Mouse (Mus musculus): ENCODE data around the gene Dnajb8.

Dnajb8 gene

DNA sequence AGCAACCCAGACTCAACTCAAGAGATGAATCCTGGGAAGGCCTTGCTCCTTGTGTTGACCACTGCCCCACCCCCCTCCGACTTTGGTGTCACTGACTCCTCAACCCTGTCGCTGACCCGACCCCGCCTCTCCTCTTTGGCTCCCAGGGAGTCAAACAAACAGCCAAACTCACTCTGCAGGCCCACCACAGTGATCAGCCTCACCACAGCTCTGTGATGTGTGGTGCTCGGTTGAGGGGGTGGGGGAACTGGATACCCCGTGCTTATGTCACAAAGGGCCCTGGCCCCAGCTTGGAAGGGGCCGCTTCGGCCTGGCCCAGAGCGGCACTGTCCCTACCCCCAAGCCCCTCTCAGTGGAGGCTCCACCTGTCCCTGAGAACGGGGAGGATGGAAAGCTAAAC lies at the start of gene Dnajb8:
Dnajb8 (plus strand) TSS at position 301 of the 400 bp plus-strand sequence.
- in situ Hi-C loops (cut with MboI, MseI), result no loop called here

DNA sequence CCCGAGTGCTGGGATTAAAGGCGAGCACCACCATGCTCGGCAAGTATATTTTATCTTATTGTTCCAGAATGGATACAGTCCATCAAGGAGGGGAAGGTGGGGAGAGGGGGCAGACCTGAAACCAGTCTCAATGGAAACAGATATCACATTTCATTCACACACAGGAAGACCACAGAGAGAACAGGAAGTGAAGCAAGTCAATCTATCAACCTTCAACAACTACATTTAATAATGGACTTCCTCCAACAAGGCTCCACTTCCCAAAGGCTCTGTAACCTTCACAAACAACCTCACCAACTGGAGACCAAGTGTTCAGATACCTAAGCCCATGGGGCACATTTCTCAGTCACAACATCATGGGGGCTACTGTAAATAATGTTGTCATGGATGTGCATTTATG lies 47.9 kb upstream of the Dnajb8 start:
- in situ Hi-C loops (cut with MboI, MseI), result no loop called here

GRCm38 (mm10) chr6:88174676-88175075 lies 47.4 kb upstream of the Dnajb8 start:
- in situ Hi-C loops (cut with MboI, MseI), result loop anchor here in 1 of 2 experiments (25.0 kb wide), 1 partner anchor 688 kb away; no protein-coding TSS in a partner anchor

DNA sequence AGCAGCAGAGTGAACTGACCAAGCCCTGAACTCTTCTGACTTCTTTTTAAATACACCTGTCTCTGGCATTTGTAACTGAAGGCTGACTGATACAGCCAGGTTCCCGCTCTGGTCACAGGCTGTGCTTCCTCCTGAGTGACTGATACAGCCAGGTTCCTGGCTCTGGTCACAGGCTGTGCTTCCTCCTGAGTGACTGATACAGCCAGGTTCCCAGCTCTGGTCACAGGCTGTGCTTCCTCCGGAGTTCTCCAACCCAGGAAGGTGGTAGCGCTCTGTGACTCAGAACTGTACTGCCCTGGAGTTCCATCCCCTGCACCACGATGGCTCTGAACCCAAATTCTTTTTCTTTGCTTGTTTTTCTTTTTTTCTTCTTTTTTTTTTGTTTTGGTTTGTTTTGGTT lies 37.4 kb upstream of the Dnajb8 start:
- in situ Hi-C loops (cut with MboI, MseI), result loop anchor here (10.0 to 25.0 kb wide), 3 partner anchors 340 to 690 kb away; partner anchors contain the start of gene Podxl2 (in 1 of the 2)

DNA sequence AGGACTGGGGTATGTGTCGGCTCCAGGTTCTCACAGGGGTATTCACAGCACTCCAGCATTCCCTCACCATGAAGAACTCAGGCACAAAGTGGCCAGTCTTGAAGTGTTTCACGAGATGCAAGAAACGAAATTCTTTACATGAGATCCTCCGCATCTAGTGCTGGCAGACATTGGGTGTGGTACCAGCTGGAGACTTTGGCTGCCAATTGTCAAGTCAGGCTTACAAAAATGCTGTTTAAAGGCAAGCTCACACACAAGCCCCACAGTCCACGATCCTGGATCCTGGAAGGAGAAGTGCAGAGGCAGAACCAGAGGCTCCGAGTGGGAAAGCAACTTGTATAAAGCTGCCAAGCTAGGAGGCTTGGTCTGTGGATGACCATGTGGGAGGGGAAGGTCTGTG lies 33.9 kb upstream of the Dnajb8 start:
- in situ Hi-C loops (cut with MboI, MseI), result loop anchor here (10.0 to 25.0 kb wide), 3 partner anchors 337 to 687 kb away; partner anchors contain the start of gene Podxl2 (in 1 of the 2)

DNA sequence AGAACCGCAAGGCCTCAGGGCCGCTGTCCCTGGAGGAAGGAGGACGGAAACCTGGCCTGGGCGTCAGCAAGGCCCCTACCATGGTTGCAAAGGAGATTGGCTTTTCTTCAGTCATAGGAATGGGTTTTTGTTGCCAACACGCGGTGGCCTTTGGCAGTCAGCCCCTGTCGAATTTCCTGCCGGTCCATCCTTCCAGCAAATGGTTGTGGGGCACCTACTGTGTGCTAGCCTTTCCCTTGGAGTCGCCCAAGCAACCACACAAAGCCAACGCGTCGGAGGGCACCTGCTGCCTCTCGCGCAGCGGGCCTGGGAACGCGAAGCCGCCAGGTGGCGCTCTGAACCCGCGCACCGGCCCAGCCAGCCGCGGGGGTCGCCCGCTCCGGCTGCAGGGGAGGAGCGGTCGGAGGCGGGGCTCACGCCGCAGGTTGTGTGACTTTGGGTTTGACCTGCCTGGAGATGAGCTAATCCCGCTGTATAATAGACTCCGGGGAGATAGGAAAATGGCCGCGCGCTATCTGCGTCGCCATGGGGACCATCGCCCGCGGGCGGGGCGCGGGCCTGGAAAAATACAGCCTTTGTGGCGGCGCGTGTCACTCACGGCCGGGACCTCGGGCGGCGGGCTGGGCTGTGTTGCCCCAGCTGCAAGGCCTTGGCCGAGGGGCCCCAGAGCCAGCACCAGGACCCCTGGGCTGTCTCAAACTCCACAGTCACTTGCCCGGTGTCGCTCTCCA lies 32.6 kb upstream of the Dnajb8 start:
- in situ Hi-C loops (cut with MboI, MseI), result loop anchor here (5.0 to 25.0 kb wide), 5 partner anchors 53 to 685 kb away; partner anchors contain the start of gene Podxl2 (in 1 of the 2)

GRCm38 (mm10) chr6:88190043-88190309 lies 32.1 kb upstream of the Dnajb8 start:
- in situ Hi-C loops (cut with MboI, MseI), result loop anchor here (5.0 to 25.0 kb wide), 3 partner anchors 52 to 672 kb away; no protein-coding TSS in a partner anchor

DNA sequence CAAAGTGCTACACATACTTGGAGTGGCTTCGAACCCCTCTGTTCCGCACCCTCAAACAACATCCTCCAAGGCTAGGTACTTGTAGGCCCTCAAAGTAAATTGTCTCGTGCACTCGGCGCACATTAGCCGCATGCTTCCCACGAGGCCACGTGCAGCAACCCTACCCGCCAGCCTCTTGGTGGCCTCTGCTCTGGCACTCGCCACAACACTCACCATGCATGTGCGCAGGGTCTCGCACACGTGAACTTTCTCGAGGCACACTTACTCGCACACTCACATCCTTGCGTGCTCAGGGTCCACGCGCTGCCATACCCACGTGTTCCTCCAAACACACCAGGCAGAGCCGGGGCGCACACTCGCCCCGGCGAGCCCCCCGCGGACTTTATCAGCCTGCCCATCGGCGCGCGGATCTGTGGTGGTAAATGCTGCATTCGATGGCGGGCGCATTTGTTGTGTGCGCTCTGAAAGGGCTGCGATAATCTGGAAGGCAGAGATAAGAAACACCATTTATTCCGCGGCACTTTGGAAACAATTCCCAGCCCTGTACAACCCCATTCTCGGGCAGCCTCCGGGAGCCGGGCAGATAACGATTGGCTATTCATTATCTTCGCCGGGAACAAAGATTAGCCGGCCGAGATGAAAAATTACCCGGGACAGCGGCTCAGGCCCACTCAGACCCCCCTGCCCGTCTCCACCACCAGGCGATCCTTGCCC lies 31.6 kb upstream of the Dnajb8 start:
- in situ Hi-C loops (cut with MboI, MseI), result loop anchor here (5.0 to 25.0 kb wide), 3 partner anchors 52 to 672 kb away; no protein-coding TSS in a partner anchor

DNA sequence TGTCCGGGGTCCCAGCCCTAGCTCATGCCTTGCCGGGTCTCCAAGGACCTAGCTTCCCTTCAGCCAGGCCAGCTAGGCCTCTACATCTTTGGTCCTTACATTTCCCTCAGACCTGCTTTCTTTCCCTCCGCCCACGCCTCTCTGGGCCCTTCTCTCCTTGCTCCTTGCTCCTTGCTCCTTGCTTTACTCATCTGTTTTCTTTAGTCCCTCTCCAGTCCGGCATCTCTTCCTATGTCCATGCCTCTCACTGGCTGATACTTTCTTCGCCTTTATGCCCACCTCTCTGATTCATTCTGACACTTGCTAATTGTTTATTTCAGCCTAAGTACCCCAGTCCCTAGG lies 31.1 kb upstream of the Dnajb8 start:
- in situ Hi-C loops (cut with MboI, MseI), result loop anchor here (5.0 to 25.0 kb wide), 3 partner anchors 51 to 671 kb away; no protein-coding TSS in a partner anchor

GRCm38 (mm10) chr6:88191411-88192070 lies 30.5 kb upstream of the Dnajb8 start:
- in situ Hi-C loops (cut with MboI, MseI), result loop anchor here (5.0 to 25.0 kb wide), 3 partner anchors 51 to 671 kb away; no protein-coding TSS in a partner anchor

DNA sequence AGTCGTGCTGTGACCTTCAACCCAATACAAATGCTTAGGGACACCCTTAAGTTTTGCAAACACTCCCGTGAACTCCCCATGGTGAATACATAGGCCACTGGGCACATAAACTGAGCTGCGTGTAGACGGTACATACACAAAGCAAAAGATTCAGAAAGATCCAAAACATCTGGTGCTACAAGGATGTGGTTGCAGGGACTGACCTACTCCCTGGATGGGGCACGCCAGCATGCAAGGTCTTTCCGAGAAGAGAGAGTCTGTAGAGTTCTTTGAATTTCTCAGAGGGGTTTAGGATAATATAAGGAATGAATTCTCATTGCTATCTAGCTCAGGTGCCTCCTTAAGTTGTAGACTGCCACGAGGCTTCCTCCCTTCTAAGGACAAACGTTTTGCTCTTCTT lies 29.3 kb upstream of the Dnajb8 start:
- in situ Hi-C loops (cut with MboI, MseI), result loop anchor here (5.0 to 25.0 kb wide), 3 partner anchors 50 to 670 kb away; no protein-coding TSS in a partner anchor

GRCm38 (mm10) chr6:88193433-88194052 lies 28.5 kb upstream of the Dnajb8 start, which contains the start of gene Gata2:
TSS of gene Gata2 (plus strand) at chr6:88193891.
- in situ Hi-C loops (cut with MboI, MseI), result loop anchor here (5.0 to 25.0 kb wide), 3 partner anchors 49 to 669 kb away; no protein-coding TSS in a partner anchor

DNA sequence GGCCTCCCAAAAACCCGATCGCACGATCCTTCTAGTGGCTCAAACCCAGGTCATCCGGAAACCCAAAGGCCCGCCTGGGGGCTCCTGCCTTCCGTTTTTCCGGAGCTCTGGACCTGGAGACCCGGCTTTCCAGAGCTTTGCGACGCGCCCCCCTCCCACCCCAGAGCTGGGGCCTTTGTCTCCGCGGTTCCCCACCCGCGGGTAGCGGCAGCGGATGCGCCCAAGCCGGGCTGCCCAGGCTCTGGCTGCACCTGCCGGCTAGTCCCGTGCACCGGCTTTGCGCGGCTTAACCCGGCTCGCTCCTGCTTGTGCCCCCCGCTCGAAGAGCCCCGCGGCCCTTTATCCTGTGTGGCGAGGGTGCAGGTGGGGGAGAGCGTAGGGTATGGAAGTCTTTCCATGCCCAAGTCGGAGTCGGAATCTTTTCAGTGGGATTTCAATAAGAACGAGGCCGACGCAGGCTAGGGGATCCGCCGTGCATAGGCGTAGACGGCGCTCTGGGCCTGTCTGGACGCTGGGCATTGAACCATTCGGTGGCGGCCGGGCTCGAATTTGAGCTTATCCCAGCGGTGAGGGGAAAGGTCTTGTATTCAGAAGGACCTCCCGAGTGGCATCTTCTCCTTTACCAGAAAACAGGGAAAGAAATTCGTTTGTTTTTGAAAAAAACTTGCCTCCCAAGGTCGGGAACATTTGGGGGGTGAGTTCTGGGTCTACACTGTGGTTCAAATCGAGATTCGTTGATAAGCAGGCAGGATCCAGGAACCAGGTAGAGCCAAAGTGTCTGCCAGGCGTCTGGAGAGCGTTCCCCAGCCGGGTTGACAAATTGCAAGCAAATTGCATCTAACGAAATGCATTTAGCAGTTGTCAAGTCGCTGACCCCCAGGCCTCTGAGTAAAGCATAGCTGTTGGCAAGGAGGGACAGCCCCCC lies 27.8 kb upstream of the Dnajb8 start:
- in situ Hi-C loops (cut with MboI, MseI), result loop anchor here (5.0 to 25.0 kb wide), 3 partner anchors 48 to 668 kb away; no protein-coding TSS in a partner anchor

- in situ Hi-C loops (cut with MboI, MseI), result loop anchor here (5.0 to 25.0 kb wide), 3 partner anchors 47 to 667 kb away; no protein-coding TSS in a partner anchor
Measured at GRCm38 (mm10) chr6:88194978-88195325, 27.1 kb upstream of the Dnajb8 start.

DNA sequence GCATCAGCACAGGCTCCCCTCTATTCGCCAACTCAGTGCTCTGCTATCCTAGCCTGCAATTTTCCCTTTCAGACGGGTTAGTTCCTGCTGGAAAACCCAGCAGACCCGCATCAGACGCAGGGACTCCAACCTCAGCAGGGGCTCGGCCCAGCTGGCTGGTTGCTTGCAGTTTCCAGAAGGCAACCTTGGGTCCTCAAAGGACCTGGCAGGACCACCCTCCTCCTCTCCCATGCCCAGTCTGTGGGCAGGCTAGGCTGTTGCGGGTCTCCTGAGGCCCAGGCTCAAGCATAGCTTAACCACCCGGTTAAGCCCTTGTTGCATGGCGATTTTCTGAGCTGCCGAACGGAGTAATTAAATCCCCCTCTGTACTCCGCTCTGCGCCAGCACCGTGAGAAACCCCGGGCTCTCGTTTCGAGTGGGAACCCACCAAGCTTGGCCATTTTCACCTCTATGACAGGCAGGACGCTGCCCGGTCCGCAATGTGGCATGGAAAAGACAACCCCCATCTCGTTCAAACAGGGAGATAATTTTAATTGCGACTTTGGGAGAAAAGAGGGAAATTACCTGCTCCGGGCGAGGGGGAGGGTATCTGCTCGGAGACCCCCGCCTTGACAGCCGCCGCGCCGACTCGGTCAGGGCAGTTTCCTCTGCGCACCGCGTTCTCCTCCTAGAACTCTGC lies 25.9 kb upstream of the Dnajb8 start:
- in situ Hi-C loops (cut with MboI, MseI), result loop anchor here (10.0 to 25.0 kb wide), 2 partner anchors 299 to 666 kb away; no protein-coding TSS in a partner anchor

DNA sequence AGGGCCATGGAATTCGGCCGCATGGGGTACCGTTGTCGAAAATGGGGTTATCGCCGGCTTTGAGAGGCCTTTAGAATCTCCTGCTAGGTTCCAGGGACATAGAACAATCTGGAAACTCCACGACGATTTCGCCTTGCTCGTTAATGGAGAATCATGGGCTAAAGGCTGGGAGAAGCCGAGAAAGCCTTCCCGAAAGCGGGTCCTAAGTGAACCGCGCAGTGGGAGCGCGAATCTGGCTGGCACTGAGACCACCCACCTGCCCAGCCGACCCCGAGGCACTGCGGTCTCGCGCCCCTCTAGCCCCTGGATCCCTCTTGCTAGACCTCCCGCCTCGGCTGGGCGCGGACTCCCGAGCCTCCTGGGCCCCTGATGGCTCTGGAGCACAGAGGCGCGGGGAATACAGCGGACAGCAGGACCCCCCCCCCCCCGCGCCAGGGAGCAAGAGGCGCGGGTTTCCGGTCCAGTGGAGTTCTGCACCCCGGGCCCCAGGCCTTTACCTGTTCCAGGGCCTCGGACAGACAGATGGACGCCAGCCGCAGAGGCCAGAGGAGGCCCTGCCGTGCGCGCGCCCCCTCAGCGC lies 25.2 kb upstream of the Dnajb8 start:
- in situ Hi-C loops (cut with MboI, MseI), result loop anchor here (10.0 to 25.0 kb wide), 2 partner anchors 298 to 665 kb away; no protein-coding TSS in a partner anchor

- in situ Hi-C loops (cut with MboI, MseI), result loop anchor here (10.0 to 25.0 kb wide), 2 partner anchors 297 to 665 kb away; no protein-coding TSS in a partner anchor
Measured at GRCm38 (mm10) chr6:88197313-88198069, 24.6 kb upstream of the Dnajb8 start.

All from T-helper 17 cell (primary cell).